In the genomic region with DNA sequence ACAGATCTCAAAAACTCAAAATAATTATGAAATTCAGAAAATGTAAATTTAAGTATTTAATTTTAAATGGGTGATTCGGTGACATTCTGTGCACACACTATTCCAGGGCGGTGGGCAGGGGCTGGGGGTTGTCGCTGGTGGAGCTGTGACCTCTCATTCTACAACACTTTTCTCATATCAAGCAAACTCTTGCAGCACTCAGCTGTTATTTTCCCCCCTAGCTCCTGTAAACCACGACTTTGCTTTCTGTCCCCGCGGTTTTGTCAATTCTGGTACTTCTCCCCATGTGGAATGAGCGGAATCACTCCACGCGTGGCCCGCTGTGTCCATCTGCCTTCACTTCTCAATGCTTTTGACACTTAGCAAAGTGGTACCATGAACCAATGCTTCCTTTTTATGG, we compare ENCODE assay signal across 18 mouse cellular contexts. TPM values are rescaled to one million over a fixed set of nuclear protein-coding genes. Genes with fewer than 3 reads are reported as not detected.
DNase-seq lines count a peak whose midpoint lies in the region; ATAC-seq and TF ChIP-seq lines count a peak whose summit lies in the region.
"Had no signal": no experiment of that assay in that cellular context is flagged by ENCODE, and none has a peak within 500 bp of the region (broad histone marks: within the 10 kb centered on the region; RNA-seq: fewer than 3 reads in every experiment).

No protein-coding gene starts in this region.

- H3K27ac ChIP-seq in heart, embryonic 15.5 days = peak overlapping the region; percentile 61
- no peak overlapping the region for H3K27ac ChIP-seq in heart, embryonic 12.5 days (ENCODE audit: poor library complexity, severe bottlenecking)
- H3K27ac ChIP-seq in kidney, postnatal 0 days = peak overlapping the region; percentile 80; the same call in 1 of the 2 replicates
- H3K27ac ChIP-seq in stomach, embryonic 14.5 days (ENCODE audit: low read length) = peak overlapping the region; percentile 72; the same call in 1 of the 2 replicates
- no peak overlapping the region; the same call in 1 of the 2 replicates for H3K27ac ChIP-seq in stomach, postnatal 0 days (replicated peaks)
- H3K27ac ChIP-seq: hindbrain, embryonic 10.5 days; limb, embryonic 15.5 days; liver, embryonic 14.5 days; midbrain, embryonic 10.5 days had no signal

- no peak overlapping the region for H3K4me3 ChIP-seq in heart, embryonic 15.5 days
- no peak overlapping the region for H3K4me3 ChIP-seq in heart, embryonic 12.5 days
- no peak overlapping the region for H3K4me3 ChIP-seq in kidney, postnatal 0 days (replicated peaks; ENCODE audit: low read depth, low read length)
- H3K4me3 ChIP-seq in stomach, embryonic 14.5 days (ENCODE audit: low read depth, low read length) = no peak overlapping the region
- H3K4me3 ChIP-seq in stomach, postnatal 0 days (ENCODE audit: low read depth, low read length) = no peak overlapping the region
- H3K4me3 ChIP-seq: embryonic facial prominence, embryonic 15.5 days; hindbrain, embryonic 10.5 days; limb, embryonic 15.5 days; lung, embryonic 15.5 days; midbrain, embryonic 10.5 days had no signal

- no peaks in the 10 kb centered on the region for H3K9me3 ChIP-seq in heart, embryonic 15.5 days (replicated peaks)
- H3K9me3 ChIP-seq in heart, embryonic 12.5 days (replicated peaks) = no peaks in the 10 kb centered on the region
- H3K9me3 ChIP-seq in kidney, postnatal 0 days (replicated peaks; ENCODE audit: low read length) = no peaks in the 10 kb centered on the region
- no peaks in the 10 kb centered on the region for H3K9me3 ChIP-seq in stomach, embryonic 14.5 days (ENCODE audit: control insufficient read depth, low read depth, low read length)
- H3K9me3 ChIP-seq in stomach, postnatal 0 days (ENCODE audit: control insufficient read depth, low read length) = no peaks in the 10 kb centered on the region
- H3K9me3 ChIP-seq: embryonic facial prominence, embryonic 15.5 days; G1E; hindbrain, embryonic 10.5 days; limb, embryonic 15.5 days; lung, embryonic 15.5 days; midbrain, embryonic 10.5 days had no signal

- peaks cover 23% of the 10 kb centered on the region for H3K4me1 ChIP-seq in heart, embryonic 15.5 days (replicated peaks)
- H3K4me1 ChIP-seq in heart, embryonic 12.5 days (replicated peaks) = peaks cover 29% of the 10 kb centered on the region
- 0 out of 2 replicates have a peak, but pooled peaks cover 9% of the 10 kb centered on the region for H3K4me1 ChIP-seq in kidney, postnatal 0 days (replicated peaks; ENCODE audit: insufficient read depth, low read length)
- H3K4me1 ChIP-seq in stomach, embryonic 14.5 days (ENCODE audit: control insufficient read depth, insufficient read depth, low read length) = 0 out of 2 replicates have a peak, but pooled peaks cover 3% of the 10 kb centered on the region
- peaks cover 8% of the 10 kb centered on the region; the same call in 1 of the 2 replicates for H3K4me1 ChIP-seq in stomach, postnatal 0 days (replicated peaks; ENCODE audit: control insufficient read depth, insufficient read depth)

- no peaks in the 10 kb centered on the region for H3K27me3 ChIP-seq in heart, embryonic 15.5 days
- no peaks in the 10 kb centered on the region for H3K27me3 ChIP-seq in heart, embryonic 12.5 days (replicated peaks)
- no peaks in the 10 kb centered on the region for H3K27me3 ChIP-seq in kidney, postnatal 0 days (ENCODE audit: insufficient read depth, low read length)
- no peaks in the 10 kb centered on the region for H3K27me3 ChIP-seq in stomach, embryonic 14.5 days (ENCODE audit: control insufficient read depth, insufficient read depth, low read length)
- no peaks in the 10 kb centered on the region for H3K27me3 ChIP-seq in stomach, postnatal 0 days (ENCODE audit: control insufficient read depth, insufficient read depth, low read length)
- H3K27me3 ChIP-seq: embryonic facial prominence, embryonic 15.5 days; limb, embryonic 15.5 days; lung, embryonic 15.5 days; Patski had no signal

- DNase-seq in kidney, postnatal 0 days (ENCODE audit: low spot score) = no peak
- no peak for DNase-seq in kidney, postnatal 25 days
- no peak for DNase-seq in stomach, postnatal 0 days (ENCODE audit: low spot score)
- no peak for DNase-seq in left cerebral cortex, adult 18-20 months (ENCODE audit: low spot score in 2 of 2)
- DNase-seq: B cell, adult 2 months; cerebellum, adult 9-10 months; gastrocnemius, postnatal 14 days had no signal

- H3K4me2 ChIP-seq in heart, embryonic 15.5 days = no peak overlapping the region
- H3K4me2 ChIP-seq in heart, embryonic 12.5 days = no peak overlapping the region
- H3K4me2 ChIP-seq in kidney, postnatal 0 days (ENCODE audit: low read length) = no peak overlapping the region
- H3K4me2 ChIP-seq in stomach, embryonic 14.5 days (replicated peaks; ENCODE audit: low read depth, low read length) = no peak overlapping the region
- no peak overlapping the region for H3K4me2 ChIP-seq in stomach, postnatal 0 days (replicated peaks; ENCODE audit: low read depth)
- H3K4me2 ChIP-seq: embryonic facial prominence, embryonic 15.5 days; limb, embryonic 15.5 days had no signal

- TF ChIP-seq EP300 in stomach, postnatal 0 days (optimal IDR thresholded peaks at IDR 0.05) = no peak

- no peak for TF ChIP-seq CTCF in kidney, postnatal 0 days (IDR thresholded peaks at IDR 0.05; ENCODE audit: low read depth)
- no peak for TF ChIP-seq CTCF in stomach, postnatal 0 days (IDR thresholded peaks at IDR 0.05; ENCODE audit: low read depth)

- 92% methylated on average over 10 of the region's 10 CpGs for WGBS in heart, embryonic 15.5 days
- WGBS in heart, embryonic 12.5 days = 94% methylated on average over 10 of the region's 10 CpGs
- WGBS in kidney, postnatal 0 days = 96% methylated on average over 10 of the region's 10 CpGs
- 93% methylated on average over 10 of the region's 10 CpGs for WGBS in stomach, embryonic 14.5 days
- 94% methylated on average over 10 of the region's 10 CpGs for WGBS in stomach, postnatal 0 days

- no peaks in the 10 kb centered on the region for H3K36me3 ChIP-seq in heart, embryonic 15.5 days
- no peaks in the 10 kb centered on the region for H3K36me3 ChIP-seq in heart, embryonic 12.5 days
- H3K36me3 ChIP-seq in kidney, postnatal 0 days (ENCODE audit: insufficient read depth, low read length) = no peaks in the 10 kb centered on the region
- H3K36me3 ChIP-seq in stomach, embryonic 14.5 days (ENCODE audit: control insufficient read depth, insufficient read depth, low read length) = no peaks in the 10 kb centered on the region
- no peaks in the 10 kb centered on the region for H3K36me3 ChIP-seq in stomach, postnatal 0 days (ENCODE audit: control insufficient read depth, insufficient read depth, low read length)
- H3K36me3 ChIP-seq: embryonic facial prominence, embryonic 15.5 days; G1E; hindbrain, embryonic 10.5 days; limb, embryonic 15.5 days; lung, embryonic 15.5 days; midbrain, embryonic 10.5 days had no signal

- no peak overlapping the region for H3K9ac ChIP-seq in heart, embryonic 15.5 days
- no peak overlapping the region for H3K9ac ChIP-seq in heart, embryonic 12.5 days
- no peak overlapping the region for H3K9ac ChIP-seq in kidney, postnatal 0 days (ENCODE audit: low read depth, low read length)
- H3K9ac ChIP-seq in stomach, embryonic 14.5 days (replicated peaks; ENCODE audit: low read depth, low read length) = no peak overlapping the region
- H3K9ac ChIP-seq in stomach, postnatal 0 days (ENCODE audit: low read length) = no peak overlapping the region
- H3K9ac ChIP-seq: embryonic facial prominence, embryonic 15.5 days; limb, embryonic 15.5 days; liver, embryonic 14.5 days; lung, embryonic 15.5 days had no signal

- ATAC-seq in heart, embryonic 15.5 days (replicated peaks; ENCODE audit: insufficient number of reproducible peaks, insufficient read depth, low FRiP score, low read depth) = no peak
- ATAC-seq in heart, embryonic 12.5 days (ENCODE audit: insufficient number of reproducible peaks, low FRiP score) = no peak
- ATAC-seq in kidney, postnatal 0 days (replicated peaks; ENCODE audit: low FRiP score, low read depth) = no peak
- ATAC-seq in stomach, embryonic 14.5 days (ENCODE audit: insufficient number of reproducible peaks, insufficient read depth, low FRiP score, low read depth) = no peak
- ATAC-seq in stomach, postnatal 0 days (ENCODE audit: low FRiP score, low TSS enrichment) = no peak

RNA-seq across cellular contexts. Expression of a gene that starts 0.8 kb away (rescaled TPM):
- polyA plus RNA-seq in heart, embryonic 15.5 days (2015; fragmentation: Nextera tagmentation; extraction: Ambion mirVana) = 115 and 118 TPM in 2 replicates
- polyA plus RNA-seq in heart, embryonic 12.5 days (2016; fragmentation: Nextera tagmentation; extraction: Ambion mirVana) = 138 and 142 TPM in 2 replicates
- 163 and 179 TPM in 2 replicates for polyA plus RNA-seq in kidney, postnatal 0 days (2015; fragmentation: Nextera tagmentation; extraction: Ambion mirVana)
- 173 and 181 TPM in 2 replicates for polyA plus RNA-seq in stomach, embryonic 14.5 days (2014; fragmentation: Nextera tagmentation; extraction: Ambion mirVana)
- 89.7 and 93.1 TPM in 2 replicates for polyA plus RNA-seq in stomach, postnatal 0 days (2015; fragmentation: Nextera tagmentation; extraction: Ambion mirVana)
- total RNA-seq in left cerebral cortex, adult 18-20 months (2021) = 10 to 100 TPM; 40.3 to 44.7 TPM

RNA-seq across cellular contexts. Expression of a gene that starts 3.5 kb away (rescaled TPM):
- 43.2 and 46.8 TPM in 2 replicates for polyA plus RNA-seq in heart, embryonic 15.5 days (2015; fragmentation: Nextera tagmentation; extraction: Ambion mirVana)
- 53.7 and 58.6 TPM in 2 replicates for polyA plus RNA-seq in heart, embryonic 12.5 days (2016; fragmentation: Nextera tagmentation; extraction: Ambion mirVana)
- polyA plus RNA-seq in kidney, postnatal 0 days (2015; fragmentation: Nextera tagmentation; extraction: Ambion mirVana) = 27.5 and 29.5 TPM in 2 replicates
- 35.2 TPM in 2 replicates for polyA plus RNA-seq in stomach, embryonic 14.5 days (2014; fragmentation: Nextera tagmentation; extraction: Ambion mirVana)
- 15.6 and 17.1 TPM in 2 replicates for polyA plus RNA-seq in stomach, postnatal 0 days (2015; fragmentation: Nextera tagmentation; extraction: Ambion mirVana)
- 10 to 100 TPM; 61.9 to 68.9 TPM for total RNA-seq in left cerebral cortex, adult 18-20 months (2021)
- polyA plus RNA-seq: G1E had no signal

RNA-seq across cellular contexts. Expression of a gene that starts 53.6 kb away (rescaled TPM):
- 55.4 and 63.7 TPM in 2 replicates for polyA plus RNA-seq in heart, embryonic 15.5 days (2015; fragmentation: Nextera tagmentation; extraction: Ambion mirVana)
- 62.8 and 63.3 TPM in 2 replicates for polyA plus RNA-seq in heart, embryonic 12.5 days (2016; fragmentation: Nextera tagmentation; extraction: Ambion mirVana)
- polyA plus RNA-seq in kidney, postnatal 0 days (2015; fragmentation: Nextera tagmentation; extraction: Ambion mirVana) = 73.7 and 75.7 TPM in 2 replicates
- 69.9 and 72.8 TPM in 2 replicates for polyA plus RNA-seq in stomach, embryonic 14.5 days (2014; fragmentation: Nextera tagmentation; extraction: Ambion mirVana)
- 40.4 and 56.4 TPM in 2 replicates for polyA plus RNA-seq in stomach, postnatal 0 days (2015; fragmentation: Nextera tagmentation; extraction: Ambion mirVana)
- total RNA-seq in left cerebral cortex, adult 18-20 months (2021) = 10 to 100 TPM; 71.1 to 71.3 TPM

Comparison
In these comparisons a context has a peak if more than half of its experiments do, and no peak if none do; other contexts are left out.
1. H3K27ac ChIP-seq: peak in heart, embryonic 15.5 days (single experiment), kidney, postnatal 0 days (single experiment) and stomach, embryonic 14.5 days (single experiment); none in heart, embryonic 12.5 days (single experiment) and stomach, postnatal 0 days (single experiment).